Mouse (Mus musculus) brain, embryonic 14.5 days (tissue): ENCODE data around the gene Celsr2. TPM values are rescaled to one million over a fixed set of nuclear protein-coding genes. Genes with fewer than 3 reads are reported as not detected.
A peak's percentile ranks its signal among the peaks of the same experiment; 100 is the strongest.

Experiments used
- DNase-seq: peaks from one replicate; pipeline ENCODE4 v3.0.0-alpha.2; 2011; ENCODE audit warnings: low read depth
- CTCF ChIP-seq: fragments of 200-500 bp; IDR thresholded peaks from 2 replicates; pipeline ENCODE4 v1.5.1; 2012; ENCODE audit warnings: inconsistent platforms, mild to moderate bottlenecking, moderate library complexity, borderline replicate concordance; ENCODE audit not compliant: insufficient read depth, insufficient read length; ENCODE audit errors: extremely low read depth
- POLR2A ChIP-seq: fragments of 200-500 bp; IDR thresholded peaks from 2 replicates; pipeline ENCODE4 v1.6.1; 2012; ENCODE audit warnings: mild to moderate bottlenecking, inconsistent platforms, borderline replicate concordance; ENCODE audit not compliant: poor library complexity, insufficient read depth, insufficient read length, severe bottlenecking; ENCODE audit errors: extremely low read depth
- polyA plus RNA-seq: library from polyadenylated mRNA; depleted of rRNA; stranded (reverse); fragments of >200 nt; gene quantifications from 2 replicates; pipeline ENCODE4 v1.2.3, GENCODE M21; 2012

Gene Celsr2
- polyA plus RNA-seq, 1 experiment = 101 TPM

GRCm38 (mm10) chr3:108433881-108434495 is 18.6 kb upstream of the Celsr2 start:
- DNase-seq = no peak
- TF ChIP-seq CTCF (no peak), POLR2A (no peak)

- DNase-seq = peak; percentile 96
- TF ChIP-seq POLR2A = no peak
- TF ChIP-seq CTCF = no peak
Measured at GRCm38 (mm10) chr3:108433188-108433880, 18.0 kb upstream of the Celsr2 start.

DNA sequence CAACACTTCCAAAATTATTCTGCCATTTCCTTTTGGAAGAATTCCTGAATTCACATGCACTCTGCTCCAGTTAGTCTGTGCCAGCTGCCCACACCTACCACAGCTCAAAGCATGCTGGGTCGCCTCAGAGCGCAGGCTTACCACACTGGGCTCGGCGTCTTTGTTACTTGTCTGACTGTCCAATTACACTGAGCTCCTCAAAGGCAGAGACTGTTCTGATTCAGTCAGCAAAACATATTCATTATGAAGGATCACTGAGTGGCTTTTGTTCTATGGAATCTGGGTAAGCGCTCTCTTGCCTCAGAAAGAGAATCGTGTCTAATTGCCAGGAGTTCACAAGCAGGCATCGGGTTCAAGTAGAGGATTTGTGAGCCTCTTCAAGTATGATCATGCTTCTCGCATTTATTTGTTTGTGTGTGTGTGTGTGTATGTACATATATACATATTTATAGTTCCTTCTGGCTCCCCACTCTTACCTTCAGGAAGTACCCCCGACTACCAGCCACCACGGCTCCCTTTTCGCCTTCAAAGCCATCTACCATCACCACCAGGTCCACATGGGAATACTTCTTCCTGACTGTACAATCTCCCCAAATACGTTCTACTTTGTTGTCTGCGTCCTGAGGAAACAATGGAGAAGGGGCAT is 17.3 kb upstream of the Celsr2 start:
- DNase-seq = peak; percentile 95
- no peak for TF ChIP-seq CTCF
- TF ChIP-seq POLR2A = no peak

DNA sequence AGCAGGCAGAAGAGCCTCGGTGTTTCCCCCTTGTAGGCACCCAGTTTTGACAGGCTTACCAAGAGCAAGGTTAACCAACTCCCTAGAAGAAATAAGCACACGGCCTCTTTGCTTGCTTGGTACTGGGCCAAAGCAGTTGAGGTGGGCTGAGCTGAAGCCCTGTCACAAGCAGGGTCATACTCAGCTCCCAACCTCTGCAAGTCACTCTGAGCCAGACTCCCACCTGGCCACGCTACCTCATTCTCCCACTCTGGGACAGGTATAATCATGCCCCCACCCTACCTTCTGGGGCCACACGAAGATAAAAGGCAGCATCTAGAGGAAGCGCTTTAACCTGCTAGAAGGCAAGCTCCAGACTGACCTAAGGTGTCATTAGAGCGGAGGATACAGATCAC is 10.3 kb upstream of the Celsr2 start:
- no peak for TF ChIP-seq POLR2A
- no peak for TF ChIP-seq CTCF
- no peak for DNase-seq

GRCm38 (mm10) chr3:108424944-108425623 is 9.7 kb upstream of the Celsr2 start:
- peak; percentile 46 for DNase-seq
- TF ChIP-seq POLR2A (no peak), CTCF (no peak)

DNA sequence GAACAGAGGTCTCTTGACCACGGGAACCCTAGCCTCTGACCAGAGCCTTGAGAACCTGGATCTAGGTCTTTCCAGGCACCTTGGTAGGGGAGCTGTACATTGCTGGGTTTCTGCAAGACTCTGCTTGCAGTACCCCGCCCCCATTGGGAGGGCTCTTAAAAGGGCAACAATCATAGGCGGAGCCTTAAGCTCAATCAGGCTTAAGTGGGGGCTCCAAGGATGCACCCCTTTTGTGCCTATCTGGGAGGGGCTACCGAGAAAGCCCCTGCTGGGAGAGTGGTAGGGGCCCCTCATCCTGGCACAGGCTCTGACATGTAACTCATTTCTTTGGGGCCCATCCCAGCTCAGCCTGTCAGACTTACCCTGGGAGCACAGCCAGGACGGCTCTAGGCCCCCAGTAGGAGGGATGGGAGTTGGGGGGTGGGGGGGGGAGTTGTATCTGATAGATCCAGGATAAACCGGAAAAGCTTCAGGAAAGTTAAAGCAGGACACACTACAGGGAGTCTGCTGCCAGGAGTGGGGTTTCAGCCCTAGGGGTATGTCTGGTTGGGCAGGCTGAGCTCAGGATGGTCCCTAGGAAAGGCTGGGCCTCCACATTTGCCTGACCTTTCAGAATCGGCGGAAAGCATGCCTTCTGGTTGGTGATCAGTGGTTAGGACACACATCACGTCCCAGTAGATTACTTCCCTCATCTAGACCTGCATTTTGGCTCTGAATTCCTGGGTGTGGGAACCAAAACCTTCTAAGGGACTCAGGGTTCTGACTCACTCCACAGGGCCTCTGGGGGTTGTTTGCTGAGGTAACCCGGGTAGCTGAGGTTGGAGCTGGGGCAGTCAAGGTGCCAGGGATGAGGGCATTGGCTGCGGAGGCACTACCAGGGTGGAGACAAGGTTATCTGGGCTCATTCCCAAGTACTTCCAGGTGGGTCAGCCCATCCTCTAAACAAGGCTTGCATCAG is 8.8 kb upstream of the Celsr2 start:
- peak; percentile 94 for DNase-seq
- no peak for TF ChIP-seq CTCF
- TF ChIP-seq POLR2A = no peak

GRCm38 (mm10) chr3:108423006-108423405 is 7.7 kb upstream of the Celsr2 start:
- TF ChIP-seq POLR2A = no peak
- DNase-seq = peak; percentile 64

- TF ChIP-seq POLR2A (peak; percentile 84), CTCF (no peak)
Measured at GRCm38 (mm10) chr3:108415831-108416223, 475 bp upstream of the Celsr2 start.

DNA sequence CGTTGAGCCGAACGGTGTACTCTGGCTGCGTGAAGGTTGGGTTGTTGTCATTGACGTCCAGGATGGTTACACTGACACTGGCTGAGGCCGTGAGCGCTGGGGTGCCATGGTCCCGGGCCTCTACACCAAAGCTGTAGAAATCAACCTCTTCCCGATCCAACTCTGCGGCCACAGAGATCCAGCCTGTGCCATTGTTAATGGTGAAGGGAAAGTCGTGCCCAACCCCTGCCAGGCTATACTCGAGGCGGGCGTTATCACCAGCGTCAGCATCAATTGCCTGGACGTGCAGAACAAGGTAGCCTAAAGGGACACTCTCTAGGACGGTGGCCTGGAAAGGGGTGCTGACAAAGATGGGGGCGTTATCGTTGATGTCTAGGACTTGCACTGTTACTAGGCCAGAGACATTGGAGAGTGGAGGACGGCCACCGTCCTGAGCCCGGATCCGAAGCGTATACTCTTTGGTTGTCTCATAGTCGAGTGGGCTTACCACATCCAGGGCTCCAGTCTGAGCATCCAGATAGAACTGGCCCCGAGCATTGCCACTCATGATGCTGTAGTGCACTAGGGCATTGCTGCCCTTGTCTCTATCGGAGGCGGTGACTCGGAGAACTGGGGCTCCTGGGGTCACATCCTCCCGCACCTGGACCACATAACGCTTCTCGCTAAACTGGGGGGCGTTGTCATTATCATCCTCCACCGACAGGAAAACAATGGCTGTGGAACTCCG is 1.6 kb downstream of the Celsr2 start:
- TF ChIP-seq POLR2A = no peak
- no peak for DNase-seq

More at GRCm38 (mm10) chr3:108415831-108416223, 475 bp upstream of the Celsr2 start:
- peak; percentile 98 for DNase-seq

DNA sequence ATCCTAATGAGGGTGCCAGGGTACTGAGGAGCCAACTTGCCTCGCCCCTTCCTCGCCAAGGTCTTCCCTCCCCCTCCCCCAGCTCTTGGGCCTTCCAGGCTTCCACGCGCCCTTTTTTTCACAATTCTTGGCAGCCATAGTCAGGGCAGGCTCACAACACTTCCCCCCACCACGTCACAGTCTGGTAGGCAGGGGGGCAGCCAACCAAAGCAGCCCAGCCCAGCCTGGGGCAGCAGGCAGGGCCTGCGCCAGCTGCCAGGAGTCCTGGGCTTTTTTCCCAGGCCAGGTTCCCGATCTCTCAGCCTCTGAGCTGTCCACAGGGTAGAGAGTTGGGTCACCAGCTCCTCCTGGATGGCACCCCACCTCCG is 3.6 kb downstream of the Celsr2 start:
- peak; percentile 96 for DNase-seq
- no peak for TF ChIP-seq CTCF
- TF ChIP-seq POLR2A = no peak
